Mouse (Mus musculus): Measurements from ENCODE around the gene Rsbn1. TPM values are rescaled to one million over a fixed set of nuclear protein-coding genes. Genes with fewer than 3 reads are reported as not detected.

The Rsbn1 gene
- total RNA-seq, 4 experiments from 2014 or later: 22.6 to 27.1 (median 23.5) TPM

Other genes starting within 250 kb of the Rsbn1 start
- gene Olfml3, start 176.1 kb upstream of the Rsbn1 start, total RNA-seq (2022): 10 to 100 TPM; 13.0 to 32.4 (median 20.6) TPM
- not detected for gene Gm10964, start 174.8 kb upstream of the Rsbn1 start, total RNA-seq (2022)
- gene Hipk1, start 122.6 kb upstream of the Rsbn1 start, total RNA-seq (2022): 100 to 1,000 TPM; 113 to 141 (median 125) TPM
- 1 to 10 TPM; 7.8 to 9.7 (median 9.0) TPM for gene Dclre1b, start 104.7 kb upstream of the Rsbn1 start, total RNA-seq (2022)
- 10 to 100 TPM; 12.1 to 19.1 (median 14.4) TPM for gene Ap4b1, start 104.6 kb upstream of the Rsbn1 start, total RNA-seq (2022)
- under 1 TPM; 0.19 to 0.27 (median 0.26) TPM for gene Gm43064, start 104.5 kb upstream of the Rsbn1 start, total RNA-seq (2022)
- gene Bcl2l15, start 81.5 kb upstream of the Rsbn1 start, total RNA-seq (2022): 1 to 10 TPM in 1 of 4 experiments, under 1 TPM in 2, not detected in 1; 0.67 to 1.3 (median 0.76) TPM
- gene Ptpn22, start 54.3 kb upstream of the Rsbn1 start, total RNA-seq (2022): 1 to 10 TPM in 3 of 4 experiments, under 1 TPM in 1; 0.63 to 1.7 (median 1.2) TPM
- 10 to 100 TPM; 40.9 to 44.9 (median 43.4) TPM for gene Phtf1, start 54.0 kb downstream of the Rsbn1 start, total RNA-seq (2022)